Mouse (Mus musculus) erythroblast, embryonic 14.5 days (primary cell): ENCODE data around the gene Ypel3. TPM values are rescaled to one million over a fixed set of nuclear protein-coding genes. Genes with fewer than 3 reads are reported as not detected.
A peak's percentile ranks its signal among the peaks of the same experiment; 100 is the strongest.
"Not testable (repeated sequence)": the region's sequence is repeated elsewhere in the genome, so short reads cannot be mapped to it uniquely, and the experiment has no call there.

Experiments used
- H3K27me3 ChIP-seq: 2 replicates; pipeline ENCODE4 v1.6.1; 2012; ENCODE audit warnings: inconsistent platforms; ENCODE audit not compliant: control insufficient read depth
- H3K36me3 ChIP-seq: 2 replicates; pipeline ENCODE4 v1.6.1; 2012; ENCODE audit warnings: mild to moderate bottlenecking, inconsistent platforms; ENCODE audit not compliant: control insufficient read depth
- H3K4me1 ChIP-seq: 2 replicates; pipeline ENCODE4 v1.6.1; 2012; ENCODE audit warnings: inconsistent platforms; ENCODE audit not compliant: control insufficient read depth
- H3K4me3 ChIP-seq: replicated peaks from 2 replicates; pipeline ENCODE3; 2012; ENCODE audit warnings: moderate library complexity, mild to moderate bottlenecking, inconsistent platforms
- H3K9me3 ChIP-seq: 2 replicates; pipeline ENCODE4 v1.6.1; 2012; ENCODE audit warnings: low read length, inconsistent platforms, mixed read lengths; ENCODE audit not compliant: control insufficient read depth
- GATA1 ChIP-seq: IDR thresholded peaks from 2 replicates; pipeline ENCODE4 v1.6.1; 2012; ENCODE audit warnings: low read length, inconsistent platforms, mixed read lengths
- TAL1 ChIP-seq: IDR thresholded peaks from 3 replicates; pipeline ENCODE4 v1.6.1; 2012; ENCODE audit warnings: low read length, inconsistent platforms, mixed read lengths
- polyA plus RNA-seq: library from polyadenylated mRNA; stranded (reverse); fragments of >175 nt; gene quantifications from 2 replicates; pipeline ENCODE4 v1.2.3, GENCODE M21; 2012

The Ypel3 gene
- 156 and 161 TPM in 2 replicates for polyA plus RNA-seq

DNA sequence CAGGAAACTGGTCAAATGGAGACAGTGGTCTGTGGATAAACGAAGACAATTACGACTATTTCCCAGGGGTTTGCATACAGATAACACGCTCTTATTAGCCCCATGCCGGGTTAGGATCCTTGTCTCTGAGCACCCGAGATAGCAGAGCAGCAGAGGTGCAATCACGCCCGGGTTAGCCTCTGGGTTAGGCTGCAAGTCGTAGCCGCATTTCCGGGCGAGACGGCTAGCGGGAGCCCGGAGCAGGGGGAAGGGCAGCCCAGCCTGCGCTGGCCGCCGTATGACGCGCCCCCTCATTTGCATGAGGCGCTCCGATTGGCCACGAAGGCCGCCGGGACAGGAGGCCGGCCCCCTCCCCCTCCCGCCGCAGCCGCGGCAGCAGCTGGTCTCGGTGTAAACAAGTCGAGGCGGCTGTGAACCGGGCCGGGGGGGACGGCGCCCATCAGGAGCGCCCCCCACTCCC is at the start of gene Ypel3:
Gene Ypel3 (plus strand): TSS at position 358 of the 460 bp plus-strand sequence.
- peaks cover 69% of the 10 kb centered on the region for H3K4me1 ChIP-seq
- H3K27me3 ChIP-seq = no peaks in the 10 kb centered on the region

DNA sequence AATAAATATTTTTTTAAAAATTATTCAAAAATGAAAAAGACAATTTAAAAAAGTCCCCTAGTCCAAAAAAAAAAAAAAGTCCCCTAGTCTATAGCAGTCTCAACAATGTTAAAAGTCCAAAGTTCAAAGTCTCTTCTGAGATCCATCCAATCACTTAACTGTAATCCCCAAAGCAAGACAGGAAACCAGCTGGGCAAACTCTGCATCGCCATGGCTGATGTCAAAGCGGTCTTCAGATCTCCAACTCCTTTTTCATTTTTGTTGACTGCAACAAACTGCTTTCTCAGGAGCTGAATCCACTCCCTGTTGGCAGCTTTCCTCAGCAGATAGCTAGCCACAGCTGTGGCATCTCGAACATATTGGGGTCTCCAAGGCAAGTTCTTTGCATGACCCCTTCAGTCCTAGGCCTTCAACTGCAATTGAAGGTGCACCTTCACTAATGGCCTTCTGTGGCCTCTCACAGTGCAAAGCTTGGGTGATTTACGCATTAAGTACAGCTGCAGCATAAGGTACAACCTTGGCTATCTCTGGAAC is 46.4 kb upstream of the Ypel3 start:
- not testable (repeated sequence) for H3K9me3 ChIP-seq, H3K36me3 ChIP-seq, H3K27me3 ChIP-seq, H3K4me1 ChIP-seq, H3K4me3 ChIP-seq

More for the DNA sequence above, at the start of gene Ypel3:
- no peak for TF ChIP-seq GATA1
- no peak for TF ChIP-seq TAL1
- Histone ChIP-seq H3K36me3 (peaks cover 67% of the 10 kb centered on the region), H3K4me3 (peak within 1 kb of the TSS; percentile 91), H3K9me3 (no peaks in the 10 kb centered on the region)

DNA sequence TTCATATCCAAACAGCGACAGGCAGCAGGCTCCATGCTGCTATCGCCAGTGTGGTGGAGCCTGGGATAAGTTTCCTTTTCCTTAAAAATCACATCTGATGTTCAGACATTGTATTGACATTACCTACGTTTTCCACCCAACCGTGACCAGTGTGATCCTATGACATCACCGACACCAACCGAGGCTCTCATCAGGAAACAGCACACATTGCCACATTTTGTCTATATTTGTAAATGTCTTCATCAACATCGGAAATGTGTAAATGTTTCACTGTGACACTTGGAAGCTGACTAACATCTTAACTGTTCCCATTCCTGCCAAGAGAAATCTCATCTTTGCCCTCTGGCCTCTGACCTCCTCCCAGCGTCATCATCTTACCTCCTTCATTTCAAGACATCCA is 40.6 kb upstream of the Ypel3 start:
- no peak overlapping the region for H3K4me3 ChIP-seq
- H3K27me3 ChIP-seq = no peaks in the 10 kb centered on the region
- no peaks in the 10 kb centered on the region for H3K4me1 ChIP-seq
- H3K36me3 ChIP-seq = no peaks in the 10 kb centered on the region
- TF ChIP-seq TAL1 (no peak), GATA1 (no peak)
- H3K9me3 ChIP-seq = no peaks in the 10 kb centered on the region

- TF ChIP-seq TAL1 (no peak), GATA1 (no peak)
- Histone ChIP-seq H3K9me3 (no peaks in the 10 kb centered on the region), H3K4me3 (no peak overlapping the region), H3K27me3 (no peaks in the 10 kb centered on the region), H3K36me3 (no peaks in the 10 kb centered on the region), H3K4me1 (no peaks in the 10 kb centered on the region)
These were observed 37.2 kb upstream of the Ypel3 start for GRCm38 (mm10) chr7:126739551-126739950.

DNA sequence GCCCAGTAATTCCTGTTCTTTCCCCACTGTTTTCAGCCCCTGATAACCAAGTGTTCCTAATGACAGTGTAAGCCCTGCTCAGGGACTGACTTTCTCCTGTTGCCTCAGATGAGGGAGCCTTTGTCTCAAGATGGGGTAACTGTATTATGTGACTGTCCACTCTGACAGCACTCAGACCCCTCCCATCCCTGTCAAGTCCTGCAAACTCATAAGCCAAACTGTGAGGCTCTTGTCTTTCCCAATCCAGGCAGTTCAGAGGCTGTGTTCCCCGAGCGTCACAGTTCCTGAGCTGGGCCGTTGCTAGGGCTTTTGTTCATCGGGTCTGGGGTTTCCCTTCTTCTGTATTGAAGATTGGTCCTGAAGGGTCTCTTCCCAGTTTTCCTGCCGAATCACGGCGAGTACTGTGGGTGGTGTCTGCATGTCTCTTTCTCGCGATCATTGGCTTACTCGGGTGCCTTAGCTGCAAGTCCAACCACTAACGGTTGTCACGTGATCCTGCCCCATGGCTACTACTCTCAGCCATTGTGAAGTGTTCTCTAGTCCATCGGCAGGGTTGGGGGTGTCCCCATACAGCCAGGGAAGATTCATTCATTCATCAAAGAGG is 36.5 kb upstream of the Ypel3 start:
- Histone ChIP-seq H3K27me3 (no peaks in the 10 kb centered on the region), H3K9me3 (no peaks in the 10 kb centered on the region), H3K36me3 (no peaks in the 10 kb centered on the region), H3K4me3 (no peak overlapping the region), H3K4me1 (no peaks in the 10 kb centered on the region)
- no peak for TF ChIP-seq GATA1
- TF ChIP-seq TAL1 = no peak

DNA sequence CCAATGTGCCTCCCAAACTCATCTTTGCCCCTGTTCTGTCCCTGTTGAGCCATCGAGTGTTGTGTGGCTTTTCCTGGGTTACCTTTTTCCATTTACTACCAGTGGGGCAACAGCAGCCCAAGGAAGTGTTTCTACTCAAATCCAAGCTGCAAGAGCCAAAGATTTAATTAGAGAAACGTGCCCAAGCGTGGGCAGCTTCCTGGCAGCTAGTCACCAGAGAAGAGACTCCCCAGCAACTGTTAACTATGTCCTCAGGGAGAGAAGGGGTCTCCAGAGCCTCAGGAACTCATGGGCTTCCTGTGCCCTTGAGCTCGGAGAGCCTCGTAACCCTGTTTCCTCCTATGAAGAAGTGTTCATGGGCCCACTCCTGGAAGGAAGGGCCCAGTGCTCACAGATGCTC is 35.8 kb upstream of the Ypel3 start:
- no peak for TF ChIP-seq TAL1
- no peak for TF ChIP-seq GATA1
- H3K9me3 ChIP-seq = no peaks in the 10 kb centered on the region

GRCm38 (mm10) chr7:126741452-126741851 is 35.3 kb upstream of the Ypel3 start:
- Histone ChIP-seq H3K27me3 (0 out of 2 replicates have a peak, but pooled peaks cover 3% of the 10 kb centered on the region), H3K4me1 (no peaks in the 10 kb centered on the region), H3K4me3 (no peak overlapping the region), H3K36me3 (no peaks in the 10 kb centered on the region), H3K9me3 (no peaks in the 10 kb centered on the region)
- TF ChIP-seq TAL1 (no peak), GATA1 (no peak)

More for the DNA sequence above, 35.8 kb upstream of the Ypel3 start:
- Histone ChIP-seq H3K36me3 (no peaks in the 10 kb centered on the region), H3K27me3 (0 out of 2 replicates have a peak, but pooled peaks cover 2% of the 10 kb centered on the region), H3K4me3 (no peak overlapping the region), H3K4me1 (no peaks in the 10 kb centered on the region)

DNA sequence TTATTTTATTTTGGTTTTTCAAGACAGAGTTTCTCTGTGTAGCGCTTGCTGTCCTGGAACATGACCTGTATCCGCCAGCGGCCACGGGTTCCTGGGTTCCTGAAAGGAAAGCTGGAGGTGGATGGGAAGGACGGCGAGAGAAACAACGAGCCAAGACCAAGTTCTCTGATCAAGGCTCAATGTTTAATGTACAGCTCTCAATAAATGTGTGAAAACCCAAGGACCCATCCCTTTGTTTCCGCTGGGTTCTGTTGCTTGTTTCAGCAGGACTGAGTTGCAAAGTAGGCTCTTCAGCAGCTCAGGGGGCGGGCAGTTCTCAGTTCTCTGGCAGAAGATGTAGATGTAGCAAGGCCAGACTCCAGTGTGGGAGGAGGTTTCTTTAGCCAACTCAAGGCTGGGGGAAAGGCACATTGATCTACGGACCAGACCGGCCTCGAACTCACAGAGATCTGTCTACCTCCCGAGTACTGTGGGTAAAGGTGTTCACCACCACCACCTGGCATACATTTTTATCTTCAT is 34.7 kb upstream of the Ypel3 start:
- TF ChIP-seq GATA1 (no peak), TAL1 (no peak)
- Histone ChIP-seq H3K27me3 (0 out of 2 replicates have a peak, but pooled peaks cover 3% of the 10 kb centered on the region), H3K36me3 (no peaks in the 10 kb centered on the region), H3K4me1 (no peaks in the 10 kb centered on the region), H3K4me3 (no peak overlapping the region), H3K9me3 (no peaks in the 10 kb centered on the region)

DNA sequence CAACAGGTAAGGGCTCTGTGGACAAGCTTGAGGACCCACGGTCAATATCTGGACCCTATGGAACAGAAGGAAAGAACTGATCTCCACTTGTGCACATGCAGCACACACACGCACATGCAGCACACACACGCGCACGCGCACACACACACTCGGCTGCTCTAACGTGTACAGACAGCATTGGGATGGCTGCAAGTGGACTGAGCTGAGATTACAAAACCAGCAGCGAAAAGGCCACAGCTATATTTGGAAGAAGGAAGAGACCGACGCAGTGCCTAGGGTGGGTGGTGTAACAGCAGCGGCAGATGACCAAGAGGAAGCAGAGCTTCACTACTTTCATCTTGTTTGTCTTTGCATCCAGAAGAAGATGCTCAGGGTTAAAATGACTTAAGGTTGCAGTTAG is 30.7 kb upstream of the Ypel3 start:
- TF ChIP-seq TAL1 = no peak
- TF ChIP-seq GATA1 = no peak
- Histone ChIP-seq H3K4me3 (no peak overlapping the region), H3K36me3 (no peaks in the 10 kb centered on the region), H3K27me3 (0 out of 2 replicates have a peak, but pooled peaks cover 3% of the 10 kb centered on the region), H3K9me3 (no peaks in the 10 kb centered on the region), H3K4me1 (no peaks in the 10 kb centered on the region; the same call in 1 of the 2 replicates)
